Mouse (Mus musculus) forebrain, embryonic 11.5 days (tissue): ENCODE data around the gene Dnah6. TPM values are rescaled to one million over a fixed set of nuclear protein-coding genes. Genes with fewer than 3 reads are reported as not detected.

Source experiments
- ATAC-seq: fragments of 200-750 bp; cut with Nextera tagmentation; replicated peaks from 2 replicates; pipeline ENCODE4 v1.8.0; 2017; ENCODE audit warnings: moderate TSS enrichment; ENCODE audit not compliant: low FRiP score
- DNase-seq: peaks from one replicate; pipeline ENCODE4 v3.0.0-alpha.2; 2017; ENCODE audit warnings: low spot score
- H3K27ac ChIP-seq: fragments of 300-500 bp; sonication (generic); 2 replicates; pipeline ENCODE4 v1.5.1; 2014; ENCODE audit warnings: low read depth, low read length
- H3K27me3 ChIP-seq: fragments of 300-500 bp; sonication (generic); 2 replicates; pipeline ENCODE4 v1.6.1; 2014; ENCODE audit warnings: mild to moderate bottlenecking, low read length, mixed read lengths; ENCODE audit not compliant: control insufficient read depth, insufficient read depth
- H3K36me3 ChIP-seq: fragments of 300-500 bp; sonication (generic); 2 replicates; pipeline ENCODE4 v1.6.1; 2014; ENCODE audit warnings: mild to moderate bottlenecking, low read length, moderate library complexity, mixed read lengths; ENCODE audit not compliant: control insufficient read depth, insufficient read depth
- H3K4me1 ChIP-seq: fragments of 300-500 bp; sonication (generic); replicated peaks from 2 replicates; pipeline ENCODE4 v1.6.1; 2014; ENCODE audit warnings: low read length, mixed read lengths; ENCODE audit not compliant: control insufficient read depth, insufficient read depth
- H3K4me2 ChIP-seq: fragments of 300-500 bp; sonication (generic); 2 replicates; pipeline ENCODE4 v1.6.1; 2014; ENCODE audit warnings: low read depth, mild to moderate bottlenecking, low read length, moderate library complexity, mixed read lengths; ENCODE audit not compliant: severe bottlenecking
- H3K4me3 ChIP-seq: fragments of 300-500 bp; sonication (generic); 2 replicates; pipeline ENCODE4 v1.5.1; 2014; ENCODE audit warnings: low read depth, low read length
- H3K9ac ChIP-seq: fragments of 300-500 bp; sonication (generic); 2 replicates; pipeline ENCODE4 v1.6.1; 2014; ENCODE audit warnings: low read length
- H3K9me3 ChIP-seq: fragments of 300-500 bp; sonication (generic); 2 replicates; pipeline ENCODE4 v1.6.1; 2016; ENCODE audit warnings: low read length, mixed read lengths; ENCODE audit not compliant: control insufficient read depth
- WGBS: fragments of 180-500 bp; shearing (Covaris S2); extraction: QIAGEN DNeasy Blood & Tissue Kit; methylation state at CpG from one replicate; pipeline ENCODE4 v1.1.7; 2014; 5-methylcytosine and 5-hydroxymethylcytosine counted together
- polyA plus RNA-seq: library from polyadenylated mRNA; unstranded; fragments of >200 nt; fragmentation: Nextera tagmentation; extraction: Ambion mirVana; gene quantifications from 2 replicates; pipeline ENCODE4 v1.2.1, GENCODE M21; 2014

Dnah6 gene
- polyA plus RNA-seq, 1 experiment from 2014 or later, result 0.04 TPM

DNA sequence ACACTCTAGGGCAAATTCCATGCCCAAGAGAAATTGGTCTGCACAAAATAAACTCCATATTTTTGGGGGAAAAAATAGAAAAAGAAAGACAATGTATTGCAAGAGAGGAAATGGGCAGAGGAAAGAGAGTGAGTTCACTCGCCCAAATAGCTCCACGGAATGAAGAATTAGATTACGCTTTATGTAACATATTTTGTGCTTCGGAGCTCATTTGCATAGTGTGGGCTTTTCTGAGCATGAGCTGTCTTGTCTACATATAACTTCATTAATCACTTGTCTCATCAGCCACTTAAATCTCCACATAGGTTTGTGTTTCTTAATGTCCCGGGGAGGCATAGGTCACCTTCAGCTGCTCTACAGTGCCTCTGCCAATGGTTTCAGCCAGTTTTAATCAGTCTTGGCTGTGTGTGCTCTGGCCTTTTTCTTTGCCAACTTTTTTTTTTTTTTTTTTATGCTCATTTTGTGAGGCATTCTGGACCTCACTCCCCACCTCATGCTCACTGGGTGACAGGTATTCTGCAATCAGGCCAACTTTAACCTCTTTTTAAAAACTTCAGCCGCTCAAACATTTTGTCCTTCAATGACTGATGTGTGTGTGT, 12.9 kb upstream of the Dnah6 start:
- H3K4me2 ChIP-seq, result no peak overlapping the region
- no peak overlapping the region for H3K27ac ChIP-seq
- ATAC-seq (no peak), DNase-seq (no peak)
- H3K4me1 ChIP-seq, result no peaks in the 10 kb centered on the region
- H3K4me3 ChIP-seq, result no peak overlapping the region
- no peaks in the 10 kb centered on the region for H3K36me3 ChIP-seq
- H3K27me3 ChIP-seq, result no peaks in the 10 kb centered on the region
- H3K9me3 ChIP-seq, result no peaks in the 10 kb centered on the region
- H3K9ac ChIP-seq, result no peak overlapping the region
- WGBS, result 88% methylated on average over 6 of the region's 6 CpGs

DNA sequence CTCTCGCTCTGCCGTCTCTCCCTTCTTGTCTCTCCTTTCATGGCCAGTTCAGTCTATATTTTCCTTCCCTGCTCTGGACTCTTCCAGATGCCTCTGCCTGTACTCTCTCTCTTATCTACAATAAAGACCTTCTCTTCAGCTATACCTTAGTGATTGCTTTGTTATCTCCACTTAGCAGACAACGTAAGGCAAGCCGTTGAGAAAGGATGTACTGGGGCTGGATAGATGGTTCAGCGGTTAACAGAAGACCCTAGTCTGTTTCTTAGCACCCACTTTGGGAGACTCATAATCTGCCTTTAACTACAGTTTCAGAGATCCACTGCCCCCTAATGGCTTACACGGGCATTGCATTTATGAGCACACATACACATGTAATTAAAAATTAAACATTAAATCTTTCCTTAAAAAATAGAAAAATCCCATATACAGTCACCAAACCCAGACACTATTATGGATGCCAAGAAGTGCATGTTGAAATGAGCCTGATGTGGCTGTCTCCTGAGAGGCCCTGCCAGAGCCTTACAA, 11.8 kb upstream of the Dnah6 start:
- no peak for DNase-seq

GRCm38 (mm10) chr6:73232152-73232584, 10.7 kb upstream of the Dnah6 start:
- Histone ChIP-seq H3K27ac (no peak overlapping the region), H3K4me1 (no peaks in the 10 kb centered on the region), H3K36me3 (no peaks in the 10 kb centered on the region), H3K4me3 (no peak overlapping the region), H3K4me2 (no peak overlapping the region), H3K9ac (no peak overlapping the region), H3K27me3 (no peaks in the 10 kb centered on the region), H3K9me3 (no peaks in the 10 kb centered on the region)
- DNase-seq, result no peak
- ATAC-seq, result no peak
- WGBS, result 93% methylated on average over 12 of the region's 12 CpGs

More for the DNA sequence above, 11.8 kb upstream of the Dnah6 start:
- H3K4me1 ChIP-seq, result no peaks in the 10 kb centered on the region
- no peak overlapping the region for H3K27ac ChIP-seq
- WGBS, result 92% methylated on average over 6 of the region's 6 CpGs
- no peaks in the 10 kb centered on the region for H3K36me3 ChIP-seq
- no peak overlapping the region for H3K9ac ChIP-seq
- H3K27me3 ChIP-seq, result no peaks in the 10 kb centered on the region
- ATAC-seq, result no peak
- no peak overlapping the region for H3K4me2 ChIP-seq
- H3K4me3 ChIP-seq, result no peak overlapping the region
- no peaks in the 10 kb centered on the region for H3K9me3 ChIP-seq

GRCm38 (mm10) chr6:73228881-73229280, 7.4 kb upstream of the Dnah6 start:
- Histone ChIP-seq H3K4me3 (no peak overlapping the region), H3K27ac (no peak overlapping the region), H3K9me3 (no peaks in the 10 kb centered on the region), H3K9ac (no peak overlapping the region), H3K4me1 (no peaks in the 10 kb centered on the region), H3K4me2 (no peak overlapping the region), H3K36me3 (no peaks in the 10 kb centered on the region), H3K27me3 (no peaks in the 10 kb centered on the region)
- 73% methylated on average over 3 of the region's 3 CpGs for WGBS
- DNase-seq, result no peak
- no peak for ATAC-seq

- Histone ChIP-seq H3K9me3 (no peaks in the 10 kb centered on the region), H3K4me3 (no peak overlapping the region), H3K27ac (no peak overlapping the region), H3K9ac (no peak overlapping the region), H3K4me1 (no peaks in the 10 kb centered on the region), H3K4me2 (no peak overlapping the region), H3K27me3 (no peaks in the 10 kb centered on the region), H3K36me3 (no peaks in the 10 kb centered on the region)
- ATAC-seq, result no peak
- WGBS, result 71% methylated on average over 4 of the region's 4 CpGs
- no peak for DNase-seq
These were observed 7.0 kb upstream of the Dnah6 start for GRCm38 (mm10) chr6:73228408-73228807.

GRCm38 (mm10) chr6:73227376-73228158, 6.1 kb upstream of the Dnah6 start:
- Histone ChIP-seq H3K4me1 (no peaks in the 10 kb centered on the region), H3K27ac (no peak overlapping the region), H3K9ac (no peak overlapping the region), H3K36me3 (no peaks in the 10 kb centered on the region), H3K4me3 (no peak overlapping the region), H3K27me3 (no peaks in the 10 kb centered on the region), H3K4me2 (no peak overlapping the region), H3K9me3 (no peaks in the 10 kb centered on the region)
- WGBS, result 48% methylated on average over 10 of the region's 10 CpGs
- no peak for DNase-seq
- no peak; the same call in 1 of the 2 replicates for ATAC-seq

- H3K27ac ChIP-seq, result no peak overlapping the region
- WGBS, result 17% methylated on average over 10 of the region's 10 CpGs
- no peaks in the 10 kb centered on the region for H3K9me3 ChIP-seq
- H3K36me3 ChIP-seq, result no peaks in the 10 kb centered on the region
- no peaks in the 10 kb centered on the region for H3K4me1 ChIP-seq
- no peak overlapping the region for H3K9ac ChIP-seq
- no peaks in the 10 kb centered on the region for H3K27me3 ChIP-seq
- DNase-seq, result peak; percentile 68
- no peak overlapping the region for H3K4me2 ChIP-seq
- H3K4me3 ChIP-seq, result no peak overlapping the region
- ATAC-seq, result no peak
These were observed 1.5 kb upstream of the Dnah6 start for GRCm38 (mm10) chr6:73222841-73223526.

DNA sequence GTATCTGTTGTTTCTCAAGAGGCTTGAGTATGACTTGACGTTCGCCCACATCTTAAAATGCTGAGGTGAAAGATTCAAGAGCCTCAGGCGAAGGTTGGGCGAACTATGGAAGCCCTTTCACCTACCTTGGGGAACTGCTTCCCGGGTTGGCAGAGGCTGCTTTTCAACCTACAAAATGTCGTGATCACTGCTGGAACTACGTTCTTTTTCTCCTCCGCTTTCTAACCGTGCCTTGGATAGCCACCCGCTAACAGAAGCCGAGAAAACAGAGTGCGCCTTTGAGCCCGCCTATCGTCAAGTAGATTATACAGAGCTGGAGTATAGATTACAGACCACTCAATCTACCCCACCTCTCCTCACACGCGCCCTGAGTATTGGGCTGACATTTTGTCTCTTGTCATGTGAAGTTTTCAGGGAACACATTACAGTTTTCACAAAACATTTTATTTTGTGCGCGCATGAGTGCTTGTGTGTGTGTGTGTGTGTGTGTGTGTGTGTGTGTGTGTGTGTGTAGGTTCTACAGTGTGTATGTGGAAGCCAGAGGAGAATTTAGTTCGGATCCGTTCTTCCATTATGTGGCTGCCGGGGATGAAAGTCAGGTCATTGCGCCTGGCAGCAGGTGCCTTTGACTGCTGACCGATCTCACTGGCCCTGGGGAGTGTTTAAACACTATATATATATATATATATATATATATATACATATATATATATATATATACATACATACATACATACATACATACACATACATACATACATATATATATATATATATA, 696 bp upstream of the Dnah6 start:
- peak overlapping the region; percentile 27 for H3K4me3 ChIP-seq
- no peaks in the 10 kb centered on the region for H3K4me1 ChIP-seq
- WGBS, result 33% methylated on average over 23 of the region's 23 CpGs
- 0 out of 2 replicates have a peak overlapping the region, but pooled peaks have one; percentile 25 for H3K9ac ChIP-seq
- ATAC-seq (peak; percentile 65), DNase-seq (peak; percentile 57)
- peak overlapping the region; percentile 58 for H3K4me2 ChIP-seq
- no peaks in the 10 kb centered on the region for H3K27me3 ChIP-seq
- H3K9me3 ChIP-seq, result no peaks in the 10 kb centered on the region
- H3K36me3 ChIP-seq, result no peaks in the 10 kb centered on the region
- no peak overlapping the region for H3K27ac ChIP-seq
